In the genomic region with DNA sequence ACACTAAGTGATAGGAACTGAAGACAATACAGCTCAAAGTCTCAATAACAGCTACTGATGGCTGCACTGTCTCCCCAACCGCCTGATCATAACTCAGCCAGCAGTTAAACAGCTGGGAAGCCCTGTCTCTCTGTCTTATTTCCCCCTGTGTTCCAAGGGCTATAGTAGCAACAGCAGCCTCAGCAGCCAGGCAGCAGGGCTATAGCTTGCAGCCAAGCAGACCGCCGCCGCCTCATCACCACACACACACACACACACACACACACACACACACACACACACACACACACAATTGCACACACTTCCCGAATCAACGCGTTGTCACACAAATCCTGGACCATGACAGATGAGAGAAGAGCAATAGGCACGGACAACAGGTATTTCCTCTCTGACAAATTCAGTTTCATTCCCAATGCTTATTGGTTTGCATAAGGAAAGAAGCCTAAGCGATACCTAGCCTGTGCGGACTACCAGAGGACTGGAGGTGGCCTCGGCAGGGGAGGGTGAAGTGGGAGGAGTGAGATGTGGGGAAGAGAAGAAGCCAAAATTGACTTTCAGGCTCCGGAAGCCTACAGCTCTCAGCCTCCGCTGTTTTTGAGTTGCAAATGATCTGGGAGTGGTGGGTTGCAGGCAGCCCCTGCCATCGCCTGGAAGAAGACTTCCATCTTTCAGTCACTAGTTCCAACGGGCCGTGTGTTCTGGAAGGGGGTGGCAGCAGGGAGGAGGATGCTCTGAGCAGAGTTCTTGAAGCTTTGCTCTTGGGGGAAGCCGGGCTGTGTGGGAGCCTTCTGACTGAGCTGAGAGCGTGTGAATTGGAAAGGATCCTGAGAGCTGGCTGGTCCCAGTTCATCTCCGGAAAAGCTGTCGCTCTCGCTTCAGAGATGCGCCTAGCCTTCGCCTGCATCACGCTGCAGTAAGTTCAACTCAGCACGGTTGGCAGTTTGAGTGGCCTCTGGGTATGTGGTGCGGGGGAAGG, we compare ENCODE assay signal across 8 mouse cellular contexts.
DNase-seq lines count a peak whose midpoint lies in the region; ATAC-seq and TF ChIP-seq lines count a peak whose summit lies in the region.

No protein-coding gene starts in this region.

- H3K4me3 ChIP-seq in hindbrain, postnatal 0 days (ENCODE audit: low read length) = peak overlapping the region; percentile 52
- H3K4me3 ChIP-seq in limb, embryonic 13.5 days = peak overlapping the region; percentile 48
- peak overlapping the region; percentile 44 for H3K4me3 ChIP-seq in neural tube, embryonic 12.5 days

- ATAC-seq in hindbrain, postnatal 0 days = peak; percentile 91
- peak; percentile 48; the same call in 1 of the 2 replicates for ATAC-seq in limb, embryonic 13.5 days (ENCODE audit: low FRiP score, low read depth)
- peak; percentile 83 for ATAC-seq in neural tube, embryonic 12.5 days (ENCODE audit: low FRiP score, low read depth)

- DNase-seq in ZHBTc4 (ENCODE audit: low read depth, low spot score) = peak; percentile 75
- DNase-seq in cerebellum, postnatal 14 days = peak; percentile 50 to 66
- DNase-seq in frontal cortex, postnatal 25 days (ENCODE audit: low spot score in 2 of 2) = peak; percentile 52 to 65
- DNase-seq in hindbrain, postnatal 0 days (ENCODE audit: low spot score) = peak; percentile 73
- no peak for DNase-seq in B cell, adult 2 months
- no peak for DNase-seq in ovary, adult 18-20 months (ENCODE audit: low spot score)

- H3K36me3 ChIP-seq in hindbrain, postnatal 0 days (ENCODE audit: insufficient read depth, low read length) = no peaks in the 10 kb centered on the region
- no peaks in the 10 kb centered on the region for H3K36me3 ChIP-seq in limb, embryonic 13.5 days
- no peaks in the 10 kb centered on the region for H3K36me3 ChIP-seq in neural tube, embryonic 12.5 days

- 0 out of 2 replicates have a peak, but pooled peaks have one; percentile 1 for TF ChIP-seq CTCF in hindbrain, postnatal 0 days (IDR thresholded peaks at IDR 0.05; ENCODE audit: low read depth)

- WGBS in hindbrain, postnatal 0 days = 2% methylated on average over 26 of the region's 26 CpGs
- under 1% methylated on average over 23 of the region's 26 CpGs for WGBS in limb, embryonic 13.5 days
- under 1% methylated on average over 26 of the region's 26 CpGs for WGBS in neural tube, embryonic 12.5 days

- H3K27ac ChIP-seq in hindbrain, postnatal 0 days = peak overlapping the region; percentile 73
- no peak overlapping the region for H3K27ac ChIP-seq in limb, embryonic 13.5 days
- no peak overlapping the region for H3K27ac ChIP-seq in neural tube, embryonic 12.5 days

- H3K4me2 ChIP-seq in hindbrain, postnatal 0 days (ENCODE audit: low read depth, low read length) = peak overlapping the region; percentile 92
- peak overlapping the region; percentile 84 for H3K4me2 ChIP-seq in limb, embryonic 13.5 days (replicated peaks)
- peak overlapping the region; percentile 91 for H3K4me2 ChIP-seq in neural tube, embryonic 12.5 days (replicated peaks)

- H3K9ac ChIP-seq in hindbrain, postnatal 0 days (replicated peaks; ENCODE audit: low read length) = peak overlapping the region; percentile 61
- H3K9ac ChIP-seq in limb, embryonic 13.5 days = peak overlapping the region; percentile 59
- H3K9ac ChIP-seq in neural tube, embryonic 12.5 days = peak overlapping the region; percentile 45; the same call in 1 of the 2 replicates

- no peaks in the 10 kb centered on the region for H3K9me3 ChIP-seq in hindbrain, postnatal 0 days (ENCODE audit: low read length)
- no peaks in the 10 kb centered on the region for H3K9me3 ChIP-seq in limb, embryonic 13.5 days
- H3K9me3 ChIP-seq in neural tube, embryonic 12.5 days = no peaks in the 10 kb centered on the region

- H3K4me1 ChIP-seq in hindbrain, postnatal 0 days (ENCODE audit: insufficient read depth, low read length) = no peaks in the 10 kb centered on the region
- H3K4me1 ChIP-seq in limb, embryonic 13.5 days = no peaks in the 10 kb centered on the region
- peaks cover 7% of the 10 kb centered on the region; the same call in 1 of the 2 replicates for H3K4me1 ChIP-seq in neural tube, embryonic 12.5 days

- no peaks in the 10 kb centered on the region for H3K27me3 ChIP-seq in hindbrain, postnatal 0 days (ENCODE audit: insufficient read depth, low read length)
- H3K27me3 ChIP-seq in limb, embryonic 13.5 days = peaks cover 10% of the 10 kb centered on the region
- no peaks in the 10 kb centered on the region for H3K27me3 ChIP-seq in neural tube, embryonic 12.5 days (replicated peaks)

Comparison
In these comparisons a context has a peak if more than half of its experiments do, and no peak if none do; other contexts are left out.
1. DNase-seq: peak in ZHBTc4 (single experiment), cerebellum, postnatal 14 days (2 of 2), frontal cortex, postnatal 25 days (2 of 2) and hindbrain, postnatal 0 days (single experiment); none in B cell, adult 2 months (0 of 2) and ovary, adult 18-20 months (single experiment).
2. Peak in every context shown above with its lines, with median percentiles within 50 percentile points of each other: ATAC-seq, H3K4me2 ChIP-seq, H3K4me3 ChIP-seq and H3K9ac ChIP-seq.